Mouse (Mus musculus) liver, embryonic 15.5 days (tissue): Measurements from ENCODE around the gene Bckdha. TPM values are rescaled to one million over a fixed set of nuclear protein-coding genes. Genes with fewer than 3 reads are reported as not detected.

Experiments used
- polyA plus RNA-seq: library from polyadenylated mRNA; unstranded; fragments of >200 nt; fragmentation: Nextera tagmentation; extraction: Ambion mirVana; gene quantifications from 2 replicates; pipeline ENCODE4 v1.2.1, GENCODE M21; 2015

Gene Bckdha
- polyA plus RNA-seq, 1 experiment from 2014 or later, result 30.2 TPM

Other genes starting within 250 kb of the Bckdha start
- gene Cxcl17, start 246.1 kb downstream of the Bckdha start, polyA plus RNA-seq, result not detected in 2 replicates
- 11.1 and 13.0 TPM in 2 replicates for gene Ceacam1, start 181.4 kb downstream of the Bckdha start, polyA plus RNA-seq
- not detected in 2 replicates for gene Ceacam2, start 119.1 kb downstream of the Bckdha start, polyA plus RNA-seq
- gene Erich4, start 43.1 kb downstream of the Bckdha start, polyA plus RNA-seq, result 0.38 and 0.60 TPM in 2 replicates
- gene Dmac2, start 39.6 kb downstream of the Bckdha start, polyA plus RNA-seq, result 7.9 and 8.6 TPM in 2 replicates
- 2.7 and 2.8 TPM in 2 replicates for gene B3gnt8, start 32.3 kb downstream of the Bckdha start, polyA plus RNA-seq
- gene Exosc5, start 183 bp upstream of the Bckdha start, polyA plus RNA-seq, result 46.1 and 50.8 TPM in 2 replicates
- 0.96 and 1.0 TPM in 2 replicates for gene Tmem91, start 16.2 kb upstream of the Bckdha start, polyA plus RNA-seq
- 19.9 and 23.2 TPM in 2 replicates for gene B9d2, start 21.8 kb upstream of the Bckdha start, polyA plus RNA-seq
- 5.0 and 6.0 TPM in 2 replicates for gene Tgfb1, start 28.0 kb upstream of the Bckdha start, polyA plus RNA-seq
- 9.7 and 10.6 TPM in 2 replicates for gene Ccdc97, start 60.1 kb upstream of the Bckdha start, polyA plus RNA-seq
- 26.8 and 28.0 TPM in 2 replicates for gene Hnrnpul1, start 95.8 kb upstream of the Bckdha start, polyA plus RNA-seq
- 18.1 and 22.2 TPM in 2 replicates for gene Axl, start 129.7 kb upstream of the Bckdha start, polyA plus RNA-seq
- 0.46 TPM in 2 replicates for gene Cyp2s1, start 157.9 kb upstream of the Bckdha start, polyA plus RNA-seq
- 0.07 TPM in 1 of 2 replicates, not detected in the other for gene Cyp2b10, start 238.6 kb upstream of the Bckdha start, polyA plus RNA-seq